Mouse (Mus musculus): ENCODE measurements around the gene Gm47841.

GRCm38 (mm10) chr15:101066920-101067696, 19.9 kb upstream of the Gm47841 start:
- TF ChIP-seq TAL1 (IDR thresholded peaks at IDR 0.05; ENCODE audit: low read length) (no peak), GATA1 (IDR thresholded peaks at IDR 0.05; ENCODE audit: low read length) (no peak)
